17 mouse cellular contexts compared by ENCODE assay signal in the genomic region with DNA sequence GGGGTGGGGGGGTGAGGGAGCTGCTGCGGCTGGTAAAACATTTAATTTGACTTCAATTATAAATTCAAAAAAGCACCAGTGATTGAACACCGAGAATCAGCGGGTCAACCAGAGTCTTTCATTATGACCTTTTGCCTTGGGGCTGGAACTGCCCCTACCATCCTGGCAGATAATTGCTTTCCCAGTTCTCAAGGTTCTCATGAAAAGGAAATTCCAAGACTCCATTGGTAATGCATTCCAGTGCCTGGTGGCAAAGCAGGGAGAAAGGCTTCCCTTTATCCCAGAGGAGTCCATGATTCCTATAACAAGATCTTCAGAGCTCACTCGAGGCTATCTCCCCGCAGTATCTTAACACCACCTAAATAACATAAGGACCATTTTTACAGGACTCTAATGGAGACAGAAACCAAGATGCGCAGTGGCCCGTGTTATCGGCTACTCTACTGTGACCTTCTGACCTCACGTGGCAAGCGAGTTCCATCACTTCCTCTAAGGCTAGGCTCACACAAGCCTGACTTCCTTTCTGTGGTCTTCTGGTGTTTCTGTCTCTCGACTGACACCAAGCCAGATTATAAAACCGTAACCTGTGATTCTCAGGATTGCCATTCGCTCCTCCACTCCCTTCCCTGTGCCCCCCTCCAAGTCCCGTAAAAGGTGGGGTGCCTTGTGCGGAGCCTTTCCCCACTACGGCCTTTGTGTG. TPM values are rescaled to one million over a fixed set of nuclear protein-coding genes. Genes with fewer than 3 reads are reported as not detected.
DNase-seq lines count a peak whose midpoint lies in the region; ATAC-seq lines count a peak whose summit lies in the region.
"Had no signal": no experiment of that assay in that cellular context is flagged by ENCODE, and none has a peak within 500 bp of the region (broad histone marks: within the 10 kb centered on the region; RNA-seq: fewer than 3 reads in every experiment).

No protein-coding gene starts in this region.

- no peaks in the 10 kb centered on the region for H3K36me3 ChIP-seq in kidney, embryonic 15.5 days
- H3K36me3 ChIP-seq in embryonic facial prominence, embryonic 10.5 days (replicated peaks): no peaks in the 10 kb centered on the region
- H3K36me3 ChIP-seq: heart, embryonic 10.5 days; limb, embryonic 13.5 days; liver, embryonic 15.5 days; neural tube, embryonic 15.5 days had no signal

- no peaks in the 10 kb centered on the region for H3K4me1 ChIP-seq in kidney, embryonic 15.5 days
- peaks cover 43% of the 10 kb centered on the region for H3K4me1 ChIP-seq in embryonic facial prominence, embryonic 10.5 days
- H3K4me1 ChIP-seq: heart, embryonic 10.5 days; liver, embryonic 15.5 days; neural tube, embryonic 15.5 days had no signal

- WGBS in kidney, embryonic 15.5 days: 75% methylated on average over 16 of the region's 16 CpGs
- WGBS in embryonic facial prominence, embryonic 10.5 days: 38% methylated on average over 16 of the region's 16 CpGs

- no peak overlapping the region for H3K4me3 ChIP-seq in kidney, embryonic 15.5 days (replicated peaks)
- no peak overlapping the region for H3K4me3 ChIP-seq in embryonic facial prominence, embryonic 10.5 days
- H3K4me3 ChIP-seq: heart, embryonic 10.5 days; layer of hippocampus, adult 2 months; limb, embryonic 13.5 days; liver, embryonic 15.5 days; neural tube, embryonic 15.5 days had no signal

- H3K4me2 ChIP-seq in kidney, embryonic 15.5 days: no peak overlapping the region
- H3K4me2 ChIP-seq: limb, embryonic 13.5 days; liver, embryonic 15.5 days; neural tube, embryonic 15.5 days had no signal

- H3K27ac ChIP-seq in kidney, embryonic 15.5 days: no peak overlapping the region
- no peak overlapping the region; the same call in 1 of the 2 replicates for H3K27ac ChIP-seq in embryonic facial prominence, embryonic 10.5 days (replicated peaks)
- H3K27ac ChIP-seq: heart, embryonic 10.5 days; layer of hippocampus, adult 2 months; limb, embryonic 13.5 days; liver, embryonic 15.5 days; neural tube, embryonic 15.5 days had no signal

- H3K9me3 ChIP-seq in kidney, embryonic 15.5 days (replicated peaks): no peaks in the 10 kb centered on the region
- no peaks in the 10 kb centered on the region for H3K9me3 ChIP-seq in embryonic facial prominence, embryonic 10.5 days
- H3K9me3 ChIP-seq: heart, embryonic 10.5 days; limb, embryonic 13.5 days; liver, embryonic 15.5 days; neural tube, embryonic 15.5 days had no signal

- H3K9ac ChIP-seq in kidney, embryonic 15.5 days: no peak overlapping the region
- H3K9ac ChIP-seq: limb, embryonic 13.5 days; liver, embryonic 15.5 days; neural tube, embryonic 15.5 days had no signal

- DNase-seq in kidney, adult 9 months: peak; percentile 34
- DNase-seq in embryonic facial prominence, embryonic 10.5 days (ENCODE audit: low spot score): peak; percentile 21
- peak; percentile 55 for DNase-seq in naive thymus-derived CD4-positive, alpha-beta T cell, adult 2 months (ENCODE audit: low read depth)
- no peak for DNase-seq in urinary bladder, adult 2 months (ENCODE audit: low spot score)
- no peak for DNase-seq in thymus, postnatal 0 days (ENCODE audit: low spot score)
- no peak for DNase-seq in left cerebral cortex, adult 18-20 months (ENCODE audit: low spot score in 2 of 2)
- DNase-seq: cerebellum, adult 8-10 months; gastrocnemius, postnatal 14 days; lung, postnatal 10 days had no signal

- ATAC-seq in kidney, embryonic 15.5 days (replicated peaks; ENCODE audit: low FRiP score): no peak
- ATAC-seq in CD4-positive, CD25-positive, alpha-beta regulatory T cell, adult 4 months: peak; percentile 84
- ATAC-seq: Patski had no signal

- no peaks in the 10 kb centered on the region for H3K27me3 ChIP-seq in kidney, embryonic 15.5 days
- H3K27me3 ChIP-seq in embryonic facial prominence, embryonic 10.5 days (replicated peaks; ENCODE audit: low read depth, poor library complexity, severe bottlenecking): 0 out of 2 replicates have a peak, but pooled peaks cover 6% of the 10 kb centered on the region
- H3K27me3 ChIP-seq: limb, embryonic 13.5 days; liver, embryonic 15.5 days; neural tube, embryonic 15.5 days had no signal

RNA-seq across cellular contexts. Expression of a gene that starts 10.0 kb away (rescaled TPM):
- 3.5 and 3.6 TPM in 2 replicates for polyA plus RNA-seq in kidney, embryonic 15.5 days (2015; fragmentation: Nextera tagmentation; extraction: Ambion mirVana)
- 1 to 10 TPM; 5.4 to 8.6 TPM for polyA plus RNA-seq in CD4-positive, CD25-positive, alpha-beta regulatory T cell, adult 4 months (2017; shearing (Covaris generic))
- polyA plus RNA-seq in embryonic facial prominence, embryonic 10.5 days (2016; fragmentation: Nextera tagmentation; extraction: Ambion mirVana): 5.1 and 6.0 TPM in 2 replicates
- polyA plus RNA-seq in urinary bladder, adult 2 months (2012; rRNA removed): 2.4 and 3.7 TPM in 2 replicates
- polyA plus RNA-seq in thymus, postnatal 0 days (2015; fragmentation: Nextera tagmentation; extraction: Ambion mirVana): 5.0 and 5.3 TPM in 2 replicates
- total RNA-seq in left cerebral cortex, adult 18-20 months (2021): 10 to 100 TPM; 91.8 to 94.5 TPM
- polyA plus RNA-seq: Patski had no signal

Comparison
In these comparisons a context has a peak if more than half of its experiments do, and no peak if none do; other contexts are left out.
1. DNase-seq: peak in kidney, adult 9 months (single experiment), embryonic facial prominence, embryonic 10.5 days (single experiment) and naive thymus-derived CD4-positive, alpha-beta T cell, adult 2 months (single experiment); none in urinary bladder, adult 2 months (single experiment), thymus, postnatal 0 days (single experiment) and left cerebral cortex, adult 18-20 months (0 of 2).